Mouse (Mus musculus) spleen, adult 12 weeks (tissue): ENCODE data around the gene Lyz2.
"Not testable (repeated sequence)": the region's sequence is repeated elsewhere in the genome, so short reads cannot be mapped to it uniquely, and the experiment has no call there.

ENCODE experiments used
- DNase-seq: peaks from one replicate; pipeline ENCODE4 v3.0.0; 2022; ENCODE audit warnings: low spot score

Lyz2 gene

GRCm38 (mm10) chr10:117284578-117285520, 2.7 kb upstream of the Lyz2 start:
- DNase-seq, result no peak

GRCm38 (mm10) chr10:117283871-117284577, 1.9 kb upstream of the Lyz2 start:
- no peak for DNase-seq

GRCm38 (mm10) chr10:117283196-117283595, 1.1 kb upstream of the Lyz2 start:
- DNase-seq, result not testable (repeated sequence)

GRCm38 (mm10) chr10:117282551-117282950, 430 bp upstream of the Lyz2 start:
- DNase-seq, result no peak

GRCm38 (mm10) chr10:117281381-117281920, 670 bp downstream of the Lyz2 start:
- no peak for DNase-seq

GRCm38 (mm10) chr10:117280000-117280399, 2.1 kb downstream of the Lyz2 start:
- no peak for DNase-seq

- not testable (repeated sequence) for DNase-seq
Observed at GRCm38 (mm10) chr10:117278510-117278909, 3.6 kb downstream of the Lyz2 start.

- DNase-seq, result not testable (repeated sequence)
Observed at GRCm38 (mm10) chr10:117277779-117278178, 4.3 kb downstream of the Lyz2 start.

- DNase-seq, result no peak
Observed at GRCm38 (mm10) chr10:117275681-117276369, 6.3 kb downstream of the Lyz2 start.

- DNase-seq, result not testable (repeated sequence)
Observed at GRCm38 (mm10) chr10:117274645-117275044, 7.5 kb downstream of the Lyz2 start.

- DNase-seq, result no peak
Observed at GRCm38 (mm10) chr10:117272023-117272422, 10.1 kb downstream of the Lyz2 start.

- no peak for DNase-seq
Observed at GRCm38 (mm10) chr10:117259870-117260269, 22.3 kb downstream of the Lyz2 start.

GRCm38 (mm10) chr10:117238603-117239002, 43.5 kb downstream of the Lyz2 start, which contains the start of gene 9530003J23Rik:
9530003J23Rik (minus strand) TSS chr10:117238703.
- no peak for DNase-seq

- no peak for DNase-seq
Observed at GRCm38 (mm10) chr10:117235866-117236265, 46.3 kb downstream of the Lyz2 start.

GRCm38 (mm10) chr10:117234825-117235224, 47.3 kb downstream of the Lyz2 start:
- DNase-seq, result no peak

- no peak for DNase-seq
Observed at GRCm38 (mm10) chr10:117229826-117230225, 52.3 kb downstream of the Lyz2 start.
